Mouse (Mus musculus) lung, adult 2 months (tissue): ENCODE data around the gene Baiap2l1.

ENCODE experiments used
- CTCF ChIP-seq: fragments of 200-500 bp; IDR thresholded peaks from 2 replicates; pipeline ENCODE4 v1.5.1; 2011; ENCODE audit warnings: mild to moderate bottlenecking, low read length, control low read depth; ENCODE audit not compliant: insufficient read depth
- POLR2A ChIP-seq: fragments of 200-500 bp; IDR thresholded peaks from 2 replicates; pipeline ENCODE4 v1.6.1; 2011; ENCODE audit warnings: low read depth, mild to moderate bottlenecking, control low read depth, low read length, borderline replicate concordance; ENCODE audit errors: extremely low read depth

DNA sequence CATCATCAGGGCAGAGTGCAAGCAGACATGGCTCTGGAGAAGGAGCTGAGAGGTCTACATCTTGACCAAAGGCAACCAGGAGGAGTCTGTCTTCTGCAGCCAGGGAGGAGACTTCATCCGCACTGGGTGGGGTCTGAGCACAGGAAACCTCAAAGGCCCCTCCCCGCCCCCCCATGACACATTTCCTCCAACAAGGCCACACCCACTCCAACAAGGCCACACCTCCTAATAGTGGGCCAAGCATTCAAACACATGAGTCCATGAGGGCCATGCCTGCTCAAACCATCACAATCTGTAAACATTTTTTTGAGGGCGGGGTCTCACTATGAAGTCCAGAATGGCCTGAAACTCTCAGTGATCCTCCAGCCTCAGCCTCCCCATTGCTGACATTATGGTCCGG lies 21.5 kb upstream of the Baiap2l1 start:
- TF ChIP-seq CTCF: no peak
- TF ChIP-seq POLR2A: no peak
